8 mouse cellular contexts compared by ENCODE assay signal in genomic region chr1:132416943-132417290, GRCm38 (mm10). TPM values are rescaled to one million over a fixed set of nuclear protein-coding genes. Genes with fewer than 3 reads are reported as not detected.
A peak's percentile ranks its signal among the peaks of the same experiment; 100 is the strongest.
DNase-seq lines count a peak whose midpoint lies in the region; ATAC-seq and TF ChIP-seq lines count a peak whose summit lies in the region.

No protein-coding gene starts in this region.

- no peaks in the 10 kb centered on the region for H3K27me3 ChIP-seq in cerebellum, adult 2 months (ENCODE audit: control insufficient read depth, insufficient read depth, low read length)
- no peaks in the 10 kb centered on the region for H3K27me3 ChIP-seq in spleen, adult 2 months (ENCODE audit: control insufficient read depth, insufficient read depth, low read length)
- no peaks in the 10 kb centered on the region for H3K27me3 ChIP-seq in limb, embryonic 15.5 days
- H3K27me3 ChIP-seq in stomach, embryonic 15.5 days (replicated peaks): no peaks in the 10 kb centered on the region

- H3K4me1 ChIP-seq in cerebellum, adult 2 months (ENCODE audit: control insufficient read depth, insufficient read depth, low read length): no peaks in the 10 kb centered on the region; the same call in 1 of the 2 replicates
- no peaks in the 10 kb centered on the region; the same call in 1 of the 2 replicates for H3K4me1 ChIP-seq in spleen, adult 2 months (ENCODE audit: control insufficient read depth, insufficient read depth, insufficient read length)
- H3K4me1 ChIP-seq in limb, embryonic 15.5 days: peaks cover 21% of the 10 kb centered on the region
- peaks cover 6% of the 10 kb centered on the region; the same call in 1 of the 2 replicates for H3K4me1 ChIP-seq in stomach, embryonic 15.5 days

- peak overlapping the region; percentile 91 for H3K9ac ChIP-seq in limb, embryonic 15.5 days
- H3K9ac ChIP-seq in stomach, embryonic 15.5 days: no peak overlapping the region

- H3K27ac ChIP-seq in cerebellum, adult 2 months (ENCODE audit: insufficient read depth, low read length): peak overlapping the region; percentile 8; the same call in 1 of the 2 replicates
- H3K27ac ChIP-seq in spleen, adult 2 months (ENCODE audit: insufficient read depth, low read length): peak overlapping the region; percentile 76
- peak overlapping the region; percentile 92 for H3K27ac ChIP-seq in limb, embryonic 15.5 days
- H3K27ac ChIP-seq in stomach, embryonic 15.5 days: peak overlapping the region; percentile 89

- TF ChIP-seq POLR2A in cerebellum, adult 2 months (IDR thresholded peaks at IDR 0.05; ENCODE audit: borderline replicate concordance, insufficient read depth, low read length): no peak
- no peak for TF ChIP-seq POLR2A in spleen, adult 2 months (IDR thresholded peaks at IDR 0.05; ENCODE audit: low read depth, low read length)

- peak overlapping the region; percentile 72 for H3K4me3 ChIP-seq in cerebellum, adult 2 months (replicated peaks; ENCODE audit: insufficient read depth, low read depth, low read length)
- H3K4me3 ChIP-seq in spleen, adult 2 months (ENCODE audit: extremely low read depth, insufficient read depth, insufficient read length): peak overlapping the region; percentile 63
- peak overlapping the region; percentile 83 for H3K4me3 ChIP-seq in limb, embryonic 15.5 days
- H3K4me3 ChIP-seq in stomach, embryonic 15.5 days (replicated peaks): peak overlapping the region; percentile 65

- H3K9me3 ChIP-seq in limb, embryonic 15.5 days: no peaks in the 10 kb centered on the region
- H3K9me3 ChIP-seq in stomach, embryonic 15.5 days: no peaks in the 10 kb centered on the region

- ATAC-seq in limb, embryonic 15.5 days (ENCODE audit: insufficient number of reproducible peaks, low FRiP score, low TSS enrichment, low read depth): no peak
- no peak for ATAC-seq in stomach, embryonic 15.5 days (ENCODE audit: insufficient read depth, low FRiP score, low read depth)

- H3K4me2 ChIP-seq in limb, embryonic 15.5 days: peak overlapping the region; percentile 66
- H3K4me2 ChIP-seq in stomach, embryonic 15.5 days: peak overlapping the region; percentile 59

- WGBS in cerebellum, adult 2 months: 9% methylated on average over 6 of the region's 6 CpGs
- 2% methylated on average over 6 of the region's 6 CpGs for WGBS in spleen, adult 2 months
- 14% methylated on average over 6 of the region's 6 CpGs for WGBS in limb, embryonic 15.5 days
- WGBS in stomach, embryonic 15.5 days: 14% methylated on average over 6 of the region's 6 CpGs

- DNase-seq in cerebellum, adult 2 months: no peak
- DNase-seq in cerebellum, adult 9-11 months: no peak
- no peak for DNase-seq in spleen, adult 2 months (ENCODE audit: low read depth in 1 of 2, low spot score in 2 of 2)
- no peak for DNase-seq in spleen, adult 18-20 months
- no peak for DNase-seq in urinary bladder, postnatal 36 days (ENCODE audit: low spot score in 2 of 2)
- no peak for DNase-seq in T-cell, adult 2 months (ENCODE audit: low spot score)

- no peak for TF ChIP-seq CTCF in cerebellum, adult 2 months (IDR thresholded peaks at IDR 0.05; ENCODE audit: borderline replicate concordance, insufficient read depth, low read depth, low read length)
- no peak for TF ChIP-seq CTCF in spleen, adult 2 months (IDR thresholded peaks at IDR 0.05; ENCODE audit: extremely low read depth, insufficient read depth, insufficient read length, insufficient replicate concordance)

- no peaks in the 10 kb centered on the region for H3K36me3 ChIP-seq in spleen, adult 2 months (ENCODE audit: control insufficient read depth, insufficient read depth, low read length)
- H3K36me3 ChIP-seq in limb, embryonic 15.5 days: no peaks in the 10 kb centered on the region
- H3K36me3 ChIP-seq in stomach, embryonic 15.5 days: no peaks in the 10 kb centered on the region

RNA-seq across cellular contexts. Expression of gene Dstyk, which starts 0.4 kb away (rescaled TPM):
- 32.6 and 36.5 TPM in 2 replicates for polyA plus RNA-seq in cerebellum, adult 2 months (2012; rRNA removed)
- 4.6 and 5.3 TPM in 2 replicates for polyA plus RNA-seq in spleen, adult 2 months (2012; rRNA removed)
- 13.7 and 16.5 TPM in 2 replicates for polyA plus RNA-seq in limb, embryonic 15.5 days (2015; fragmentation: Nextera tagmentation; extraction: Ambion mirVana)
- polyA plus RNA-seq in stomach, embryonic 15.5 days (2015; fragmentation: Nextera tagmentation; extraction: Ambion mirVana): 11.5 and 11.7 TPM in 2 replicates

RNA-seq across cellular contexts. Expression of gene Tmcc2, which starts 25.8 kb away (rescaled TPM):
- 150 and 157 TPM in 2 replicates for polyA plus RNA-seq in cerebellum, adult 2 months (2012; rRNA removed)
- polyA plus RNA-seq in spleen, adult 2 months (2012; rRNA removed): 116 and 244 TPM in 2 replicates
- 7.3 and 9.9 TPM in 2 replicates for polyA plus RNA-seq in limb, embryonic 15.5 days (2015; fragmentation: Nextera tagmentation; extraction: Ambion mirVana)
- polyA plus RNA-seq in stomach, embryonic 15.5 days (2015; fragmentation: Nextera tagmentation; extraction: Ambion mirVana): 20.3 and 52.2 TPM in 2 replicates

Comparison
In these comparisons a context has a peak if more than half of its experiments do, and no peak if none do; other contexts are left out.
1. H3K27ac ChIP-seq: peak in every context shown above with its lines; median percentile 92 in limb, embryonic 15.5 days; 89 in stomach, embryonic 15.5 days; 76 in spleen, adult 2 months; 8 in cerebellum, adult 2 months.